26 mouse cellular contexts compared by ENCODE assay signal in genomic region chr6:4677356-4677761, GRCm38 (mm10).
DNase-seq lines count a peak whose midpoint lies in the region; ATAC-seq and TF ChIP-seq lines count a peak whose summit lies in the region.
"Had no signal": no experiment of that assay in that cellular context is flagged by ENCODE, and none has a peak within 500 bp of the region (broad histone marks: within the 10 kb centered on the region; RNA-seq: fewer than 3 reads in every experiment).

No protein-coding gene starts in this region.

- H3K27me3 ChIP-seq in embryonic facial prominence, embryonic 14.5 days (replicated peaks; ENCODE audit: control insufficient read depth, insufficient read depth, low read length) = no peaks in the 10 kb centered on the region
- no peaks in the 10 kb centered on the region for H3K27me3 ChIP-seq in embryonic facial prominence, embryonic 10.5 days (replicated peaks; ENCODE audit: low read depth, poor library complexity, severe bottlenecking)
- no peaks in the 10 kb centered on the region for H3K27me3 ChIP-seq in forebrain, embryonic 16.5 days (replicated peaks; ENCODE audit: control insufficient read depth, insufficient read depth, low read length)
- H3K27me3 ChIP-seq: heart, embryonic 12.5 days; hindbrain, embryonic 13.5 days; limb, embryonic 15.5 days; liver, embryonic 15.5 days; lung, embryonic 15.5 days; megakaryocyte, embryonic 14.5 days; stomach, embryonic 15.5 days had no signal

- peaks cover 12% of the 10 kb centered on the region; the same call in 1 of the 2 replicates for H3K36me3 ChIP-seq in embryonic facial prominence, embryonic 14.5 days (ENCODE audit: control insufficient read depth, insufficient read depth, low read length)
- H3K36me3 ChIP-seq in embryonic facial prominence, embryonic 10.5 days (replicated peaks) = peaks cover 19% of the 10 kb centered on the region; the same call in 1 of the 2 replicates
- H3K36me3 ChIP-seq in ES-E14 (ENCODE audit: control insufficient read depth, insufficient read depth, low read length, poor library complexity, severe bottlenecking) = no peaks in the 10 kb centered on the region
- H3K36me3 ChIP-seq in forebrain, embryonic 16.5 days (ENCODE audit: control insufficient read depth, insufficient read depth) = no peaks in the 10 kb centered on the region
- H3K36me3 ChIP-seq: limb, embryonic 15.5 days; liver, embryonic 15.5 days; lung, embryonic 15.5 days; stomach, embryonic 15.5 days had no signal

- no peak overlapping the region for H3K27ac ChIP-seq in embryonic facial prominence, embryonic 14.5 days (replicated peaks; ENCODE audit: low read depth, low read length)
- H3K27ac ChIP-seq in embryonic facial prominence, embryonic 10.5 days (replicated peaks) = no peak overlapping the region
- no peak overlapping the region for H3K27ac ChIP-seq in ES-E14 (ENCODE audit: insufficient read depth, low read depth, low read length, poor library complexity, severe bottlenecking)
- no peak overlapping the region for H3K27ac ChIP-seq in forebrain, embryonic 16.5 days (ENCODE audit: low read length)
- H3K27ac ChIP-seq: hindbrain, embryonic 13.5 days; limb, embryonic 15.5 days; liver, embryonic 15.5 days; lung, embryonic 15.5 days; stomach, embryonic 15.5 days had no signal

- no peak overlapping the region for H3K4me3 ChIP-seq in embryonic facial prominence, embryonic 14.5 days (ENCODE audit: low read depth, low read length)
- H3K4me3 ChIP-seq in embryonic facial prominence, embryonic 10.5 days = no peak overlapping the region
- no peak overlapping the region for H3K4me3 ChIP-seq in ES-E14 (ENCODE audit: insufficient read depth in 1 of 2, low read depth in 1 of 2, low read length in 2 of 2, poor library complexity in 1 of 2, severe bottlenecking in 1 of 2)
- H3K4me3 ChIP-seq in forebrain, embryonic 16.5 days (replicated peaks; ENCODE audit: low read length) = no peak overlapping the region
- H3K4me3 ChIP-seq: heart, embryonic 12.5 days; hindbrain, embryonic 13.5 days; limb, embryonic 15.5 days; liver, embryonic 15.5 days; lung, embryonic 15.5 days; megakaryocyte, embryonic 14.5 days; stomach, embryonic 15.5 days had no signal

- in situ Hi-C loops in ES-E14 (cut with MboI; ENCODE audit: low sequenced_read_pairs in 2 of 2, unreplicated experiment in 2 of 2) = no loop called here

- H3K9ac ChIP-seq in embryonic facial prominence, embryonic 14.5 days (ENCODE audit: low read depth, low read length) = no peak overlapping the region
- H3K9ac ChIP-seq in ES-E14 (ENCODE audit: insufficient read depth, low read depth, low read length, poor library complexity, severe bottlenecking) = no peak overlapping the region
- no peak overlapping the region for H3K9ac ChIP-seq in forebrain, embryonic 16.5 days (replicated peaks; ENCODE audit: low read depth, low read length)
- H3K9ac ChIP-seq: heart, embryonic 12.5 days; hindbrain, embryonic 13.5 days; limb, embryonic 15.5 days; liver, embryonic 15.5 days; lung, embryonic 15.5 days; stomach, embryonic 15.5 days had no signal

- no peak overlapping the region for H3K4me2 ChIP-seq in embryonic facial prominence, embryonic 14.5 days (ENCODE audit: low read depth, low read length)
- no peak overlapping the region for H3K4me2 ChIP-seq in forebrain, embryonic 16.5 days (ENCODE audit: low read length)
- H3K4me2 ChIP-seq: heart, embryonic 12.5 days; hindbrain, embryonic 13.5 days; limb, embryonic 15.5 days; liver, embryonic 15.5 days; lung, embryonic 15.5 days; stomach, embryonic 15.5 days had no signal

- peak; percentile 21 for DNase-seq in embryonic facial prominence, embryonic 14.5 days (ENCODE audit: low spot score)
- no peak for DNase-seq in embryonic facial prominence, embryonic 10.5 days (ENCODE audit: low spot score)
- DNase-seq in ES-E14 (ENCODE audit: low read depth, low spot score) = peak; percentile 80
- peak; percentile 88 for DNase-seq in brain, embryonic 14.5 days (ENCODE audit: low read depth)
- DNase-seq in layer of hippocampus, adult 9-10 months (ENCODE audit: low spot score) = no peak
- no peak for DNase-seq in adrenal gland, adult (ENCODE audit: inconsistent age in 2 of 2, low spot score in 1 of 2)
- no peak for DNase-seq in gastrocnemius, postnatal 4 days (ENCODE audit: low spot score in 2 of 2)
- DNase-seq: adrenal gland, postnatal 36 days; cerebellum, adult 11-12 months; cerebellum, postnatal 10 days; gastrocnemius, postnatal 14 days; heart, adult 18-20 months; kidney, adult 18-20 months; left cerebral cortex, postnatal 4 days; lung, postnatal 36 days; right cerebral cortex, postnatal 25 days; thymus, postnatal 25 days had no signal

- TF ChIP-seq CTCF in brain, embryonic 14.5 days (IDR thresholded peaks at IDR 0.05; ENCODE audit: borderline replicate concordance, extremely low read depth, insufficient read depth, insufficient read length) = no peak

- WGBS in embryonic facial prominence, embryonic 14.5 days = 63% methylated on average over 1 of the region's 1 CpGs
- WGBS in embryonic facial prominence, embryonic 10.5 days = 34% methylated on average over 1 of the region's 1 CpGs
- WGBS in forebrain, embryonic 16.5 days = 5% methylated on average over 1 of the region's 1 CpGs

- H3K9me3 ChIP-seq in embryonic facial prominence, embryonic 14.5 days (ENCODE audit: control insufficient read depth, low read length) = no peaks in the 10 kb centered on the region
- H3K9me3 ChIP-seq in embryonic facial prominence, embryonic 10.5 days = no peaks in the 10 kb centered on the region
- no peaks in the 10 kb centered on the region for H3K9me3 ChIP-seq in ES-E14 (ENCODE audit: control insufficient read depth, insufficient read depth, low read depth, low read length)
- no peaks in the 10 kb centered on the region for H3K9me3 ChIP-seq in forebrain, embryonic 16.5 days (ENCODE audit: control insufficient read depth, low read length)
- H3K9me3 ChIP-seq: heart, embryonic 12.5 days; hindbrain, embryonic 13.5 days; limb, embryonic 15.5 days; liver, embryonic 15.5 days; lung, embryonic 15.5 days; megakaryocyte, embryonic 14.5 days; stomach, embryonic 15.5 days had no signal

- no peak for TF ChIP-seq POLR2A in brain, embryonic 14.5 days (IDR thresholded peaks at IDR 0.05; ENCODE audit: borderline replicate concordance, extremely low read depth, insufficient read depth, insufficient read length, poor library complexity, severe bottlenecking)

- ATAC-seq in embryonic facial prominence, embryonic 14.5 days (ENCODE audit: low read depth) = no peak
- ATAC-seq in forebrain, embryonic 16.5 days = peak; percentile 35; the same call in 1 of the 2 replicates
- ATAC-seq: inflammation-experienced regulatory T-cells, adult 6 months had no signal

- H3K4me1 ChIP-seq in embryonic facial prominence, embryonic 14.5 days (ENCODE audit: control insufficient read depth, insufficient read depth, low read length) = no peaks in the 10 kb centered on the region
- H3K4me1 ChIP-seq in embryonic facial prominence, embryonic 10.5 days = peaks cover 10% of the 10 kb centered on the region; the same call in 1 of the 2 replicates
- peaks cover 2 to 4% of the 10 kb centered on the region in 2 experiments; a peak in 2 of 4 replicates for H3K4me1 ChIP-seq in ES-E14 (ENCODE audit: control insufficient read depth in 2 of 2, insufficient read depth in 2 of 2, low read length in 2 of 2, poor library complexity in 1 of 2)
- peaks cover 13% of the 10 kb centered on the region for H3K4me1 ChIP-seq in forebrain, embryonic 16.5 days (replicated peaks; ENCODE audit: control insufficient read depth, insufficient read depth, low read length)
- H3K4me1 ChIP-seq: heart, embryonic 12.5 days; limb, embryonic 15.5 days; liver, embryonic 15.5 days; lung, embryonic 15.5 days; megakaryocyte, embryonic 14.5 days; stomach, embryonic 15.5 days had no signal

TF ChIP-seq in ES-E14, 5 proteins besides CTCF, POLR2A, EP300 and RAD21:
- TF ChIP-seq ZC3H11A (IDR thresholded peaks at IDR 0.05; ENCODE audit: borderline replicate concordance, low read depth, low read length) (no peak), CHD2 (IDR thresholded peaks at IDR 0.05; ENCODE audit: low read depth, low read length) (peak; percentile 79), HCFC1 (IDR thresholded peaks at IDR 0.05; ENCODE audit: borderline replicate concordance, insufficient read depth, low read length) (no peak)

Comparison
In these comparisons a context has a peak if more than half of its experiments do, and no peak if none do; other contexts are left out.
1. DNase-seq: peak in embryonic facial prominence, embryonic 14.5 days (single experiment), ES-E14 (single experiment) and brain, embryonic 14.5 days (single experiment); none in embryonic facial prominence, embryonic 10.5 days (single experiment), layer of hippocampus, adult 9-10 months (single experiment), adrenal gland, adult (0 of 2) and gastrocnemius, postnatal 4 days (0 of 2).